Mouse (Mus musculus) induced T-regulatory cell, adult 2 months (primary cell): ENCODE measurements around the gene Uvrag.

ENCODE experiments used
- DNase-seq: peaks from one replicate; pipeline ENCODE4 v3.0.0-alpha.2; 2012; ENCODE audit warnings: low read depth

Gene Uvrag

GRCm38 (mm10) chr7:99164873-99165410, 24.0 kb upstream of the Uvrag start:
- DNase-seq = no peak

GRCm38 (mm10) chr7:99162462-99162861, 21.5 kb upstream of the Uvrag start:
- DNase-seq = no peak

GRCm38 (mm10) chr7:99161961-99162360, 21.0 kb upstream of the Uvrag start:
- DNase-seq = no peak

GRCm38 (mm10) chr7:99161529-99161928, 20.6 kb upstream of the Uvrag start:
- DNase-seq = no peak

GRCm38 (mm10) chr7:99160995-99161394, 20.1 kb upstream of the Uvrag start:
- DNase-seq = no peak

DNA sequence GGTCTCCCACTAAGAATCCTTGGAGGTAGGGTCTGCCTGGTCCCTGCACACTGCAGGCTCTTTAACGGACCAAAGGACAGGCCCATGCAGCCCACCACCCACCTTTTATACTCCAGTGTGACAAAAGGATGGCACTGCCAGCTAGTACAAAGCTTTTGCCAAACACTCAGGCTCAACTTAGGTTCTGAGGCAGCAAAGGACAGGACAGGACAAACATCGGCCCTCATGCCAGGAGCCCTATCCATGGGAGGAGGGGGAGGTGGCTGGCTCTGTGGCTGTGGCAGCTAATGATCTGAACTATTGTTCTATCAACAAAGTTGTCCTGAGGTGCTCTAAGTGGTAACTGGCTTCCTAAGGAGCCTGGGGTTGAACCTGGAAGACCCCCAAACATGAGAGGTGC, 18.5 kb upstream of the Uvrag start:
- DNase-seq = no peak

- DNase-seq = no peak
Measured at GRCm38 (mm10) chr7:99158904-99159303, 18.0 kb upstream of the Uvrag start.

GRCm38 (mm10) chr7:99158011-99158410, 17.1 kb upstream of the Uvrag start:
- no peak for DNase-seq

DNA sequence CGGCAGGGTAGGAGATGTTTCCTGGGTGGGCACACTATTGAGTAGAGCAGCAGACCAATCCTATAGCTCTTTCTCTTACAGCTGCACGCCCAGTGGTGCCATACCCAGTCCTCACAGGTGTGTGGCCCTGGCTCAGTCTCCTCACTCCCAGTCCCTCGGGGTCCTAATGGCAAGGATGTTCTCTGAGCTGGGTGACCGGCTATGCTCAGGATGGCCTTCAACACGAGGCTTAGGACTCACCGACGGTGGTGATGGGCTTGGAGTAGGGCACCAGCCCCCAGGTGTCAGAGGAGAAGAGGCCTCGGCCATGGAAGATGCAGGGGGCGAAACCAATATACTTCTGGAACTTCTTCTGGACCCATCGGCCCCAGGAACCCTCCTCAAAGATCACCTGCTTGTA, 15.8 kb upstream of the Uvrag start:
- no peak for DNase-seq

DNA sequence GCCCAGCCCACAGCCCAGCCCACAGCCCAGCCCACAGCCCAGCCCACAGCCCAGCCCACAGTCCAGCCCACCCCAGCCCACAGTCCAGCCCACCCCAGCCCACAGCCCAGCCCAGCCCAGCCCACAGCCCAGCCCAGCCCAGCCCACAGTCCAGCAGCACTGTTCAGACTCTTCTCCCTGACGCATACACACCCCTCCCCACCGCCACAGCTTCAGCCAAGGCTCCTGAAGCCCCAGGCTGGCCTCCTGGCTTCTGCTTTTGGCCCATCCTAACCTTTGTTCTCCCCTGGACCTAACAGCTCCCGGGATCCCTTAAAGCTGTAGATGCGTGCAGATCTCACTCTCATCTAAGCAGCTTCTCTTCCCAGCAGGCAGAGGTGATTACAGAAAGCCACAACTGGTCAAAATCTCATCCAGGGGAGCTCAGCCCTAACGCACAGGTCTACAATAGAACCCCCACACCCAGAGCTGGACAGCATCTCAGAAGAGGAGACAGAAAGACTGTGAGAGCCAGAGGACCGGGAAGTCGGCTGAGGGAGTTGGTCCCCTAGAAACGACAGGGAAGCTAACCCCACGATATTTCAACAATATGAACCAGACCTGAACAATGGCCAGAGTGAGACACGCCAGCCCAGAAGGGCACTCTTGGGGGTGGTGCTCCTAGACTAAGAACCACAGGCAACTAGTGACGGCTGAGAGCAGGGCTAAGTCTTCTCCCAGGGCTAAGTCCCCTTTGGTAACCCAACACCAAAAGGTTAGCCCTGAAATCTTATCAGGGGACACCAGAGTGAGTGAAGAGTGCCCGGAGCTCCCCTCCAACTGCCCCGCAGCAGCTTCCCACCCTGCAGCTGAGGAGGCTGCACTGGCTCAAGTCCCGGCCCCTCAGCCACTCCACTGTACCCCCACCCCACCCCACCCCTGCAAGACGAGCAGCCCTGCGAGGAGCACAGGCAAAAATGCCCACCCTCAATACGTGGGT, 14.7 kb upstream of the Uvrag start:
- DNase-seq = no peak

GRCm38 (mm10) chr7:99154648-99155151, 13.8 kb upstream of the Uvrag start:
- DNase-seq = no peak

- no peak for DNase-seq
Measured at GRCm38 (mm10) chr7:99153686-99154202, 12.8 kb upstream of the Uvrag start.

GRCm38 (mm10) chr7:99152756-99153155, 11.8 kb upstream of the Uvrag start:
- no peak for DNase-seq

DNA sequence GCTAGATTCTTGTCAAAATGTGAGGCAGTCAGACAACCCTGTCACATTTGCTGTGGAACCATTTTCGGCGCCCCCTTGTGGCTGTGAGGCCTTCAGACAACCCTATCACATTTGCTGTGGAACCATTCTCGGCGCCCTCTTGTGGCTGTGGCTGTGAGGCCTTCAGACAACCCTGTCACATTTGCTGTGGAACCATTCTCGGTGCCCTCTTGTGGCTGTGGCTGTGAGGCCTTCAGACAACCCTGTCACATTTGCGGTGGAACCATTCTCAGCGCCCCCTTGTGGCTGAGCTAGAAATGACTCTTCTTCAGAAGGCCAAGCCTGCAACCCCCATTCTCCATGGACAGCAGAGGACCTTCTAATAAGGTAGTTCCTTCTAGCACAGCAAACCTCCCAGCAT, 10.4 kb upstream of the Uvrag start:
- DNase-seq = peak; percentile 100

- no peak for DNase-seq
Measured at GRCm38 (mm10) chr7:99149017-99149416, 8.1 kb upstream of the Uvrag start.

- no peak for DNase-seq
Measured at GRCm38 (mm10) chr7:99147494-99147893, 6.6 kb upstream of the Uvrag start.

DNA sequence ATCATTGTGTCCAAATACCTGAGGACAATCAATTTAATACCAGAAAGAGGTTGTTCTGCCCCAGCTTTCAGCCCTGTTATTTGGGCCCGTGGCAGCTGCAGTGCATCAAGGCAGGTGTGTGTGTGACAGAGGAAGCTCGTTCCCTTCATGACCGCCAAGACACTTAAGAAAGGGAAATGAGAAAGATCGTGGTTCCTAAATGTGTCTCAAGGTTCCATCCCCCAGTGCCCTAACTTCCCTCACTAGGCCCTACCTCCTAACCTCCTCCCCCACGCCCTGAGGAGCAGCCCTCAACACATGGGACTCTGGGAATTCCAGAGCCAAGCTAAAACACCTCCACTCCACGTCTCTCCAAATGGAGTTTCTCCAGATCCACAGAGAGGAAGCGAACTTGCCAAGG, 6.0 kb upstream of the Uvrag start:
- no peak for DNase-seq

DNA sequence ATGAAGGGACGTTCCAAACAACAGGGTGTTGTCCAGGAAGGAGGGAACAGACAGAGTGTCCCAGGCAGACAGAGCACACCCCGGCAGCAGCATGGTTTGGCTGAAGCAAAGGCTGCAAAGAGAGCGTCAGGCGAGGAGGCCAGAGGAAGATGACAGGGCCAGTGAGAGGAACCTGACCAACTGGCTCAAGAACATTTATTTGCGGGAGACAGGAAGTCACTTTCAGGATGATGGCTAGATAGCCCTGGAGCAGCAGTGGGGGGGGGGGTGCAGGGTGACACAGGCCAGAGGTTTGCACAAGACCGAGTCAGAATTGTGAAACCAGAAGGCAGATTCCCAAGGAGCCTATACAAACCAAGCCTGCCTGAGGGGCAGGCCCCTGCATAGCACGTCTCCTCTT, 5.1 kb upstream of the Uvrag start:
- no peak for DNase-seq

- DNase-seq = no peak
Measured at GRCm38 (mm10) chr7:99144616-99145015, 3.7 kb upstream of the Uvrag start.

GRCm38 (mm10) chr7:99143244-99143643, 2.3 kb upstream of the Uvrag start:
- DNase-seq = no peak

- no peak for DNase-seq
Measured at GRCm38 (mm10) chr7:99141919-99142606, 1.1 kb upstream of the Uvrag start.

GRCm38 (mm10) chr7:99140511-99140910, 430 bp downstream of the Uvrag start:
- peak; percentile 72 for DNase-seq
